Mouse (Mus musculus): ENCODE data around the gene Fbf1. TPM values are rescaled to one million over a fixed set of nuclear protein-coding genes. Genes with fewer than 3 reads are reported as not detected.

The Fbf1 gene
- polyA plus RNA-seq, 1 experiment, result 26.2 TPM

DNA sequence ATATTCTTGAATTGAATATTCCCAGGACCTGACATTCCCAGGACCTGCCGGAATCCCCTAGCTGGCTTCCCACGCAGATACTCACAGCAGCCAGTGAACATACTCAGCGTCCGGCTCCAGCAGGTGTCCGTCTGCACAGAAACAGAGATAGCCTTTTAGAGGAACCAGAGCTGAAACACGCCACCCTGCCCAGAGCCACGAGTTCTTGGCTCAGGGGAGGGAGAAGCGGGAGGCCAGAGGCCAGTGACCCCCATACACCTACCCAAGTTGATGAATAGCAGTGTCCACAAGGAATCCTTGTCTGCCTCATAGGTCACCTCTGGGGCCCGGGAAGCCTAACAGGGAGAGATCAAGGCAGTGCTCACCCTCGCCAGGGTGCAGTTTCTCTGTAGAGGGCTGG is 33.8 kb downstream of the Fbf1 start:
- TF ChIP-seq POLR2A (IDR thresholded peaks at IDR 0.05; ENCODE audit: insufficient read depth, low read length) (no peak), CTCF (IDR thresholded peaks at IDR 0.05; ENCODE audit: low read depth, low read length) (no peak), EP300 (IDR thresholded peaks at IDR 0.05; ENCODE audit: insufficient read depth, low read depth, low read length) (no peak)
- H3K4me3 ChIP-seq (ENCODE audit: low read depth, low read length), result no peak overlapping the region
- peaks cover 11% of the 10 kb centered on the region for H3K36me3 ChIP-seq (ENCODE audit: control insufficient read depth, insufficient read depth, low read length, poor library complexity, severe bottlenecking)
- H3K4me1 ChIP-seq (ENCODE audit: control insufficient read depth, insufficient read depth, low read length), result no peaks in the 10 kb centered on the region
- no peak overlapping the region for H3K9ac ChIP-seq (ENCODE audit: low read depth, poor library complexity, severe bottlenecking)
- no peaks in the 10 kb centered on the region for H3K9me3 ChIP-seq (replicated peaks; ENCODE audit: control insufficient read depth, insufficient read depth, low read length, poor library complexity, severe bottlenecking)
- no peak overlapping the region for H3K27ac ChIP-seq (ENCODE audit: insufficient read depth, low read length)
- H3K27me3 ChIP-seq (ENCODE audit: control insufficient read depth, insufficient read depth, low read length, poor library complexity, severe bottlenecking), result no peaks in the 10 kb centered on the region

GRCm38 (mm10) chr11:116133497-116133896 is 34.5 kb downstream of the Fbf1 start:
- no peaks in the 10 kb centered on the region for H3K27me3 ChIP-seq (ENCODE audit: control insufficient read depth, insufficient read depth, low read length, poor library complexity, severe bottlenecking)
- no peaks in the 10 kb centered on the region for H3K9me3 ChIP-seq (replicated peaks; ENCODE audit: control insufficient read depth, insufficient read depth, low read length, poor library complexity, severe bottlenecking)
- H3K4me1 ChIP-seq (ENCODE audit: control insufficient read depth, insufficient read depth, low read length), result no peaks in the 10 kb centered on the region
- H3K36me3 ChIP-seq (ENCODE audit: control insufficient read depth, insufficient read depth, low read length, poor library complexity, severe bottlenecking), result peaks cover 11% of the 10 kb centered on the region
- H3K27ac ChIP-seq (ENCODE audit: insufficient read depth, low read length), result no peak overlapping the region
- TF ChIP-seq EP300 (IDR thresholded peaks at IDR 0.05; ENCODE audit: insufficient read depth, low read depth, low read length) (no peak), POLR2A (IDR thresholded peaks at IDR 0.05; ENCODE audit: insufficient read depth, low read length) (no peak), CTCF (IDR thresholded peaks at IDR 0.05; ENCODE audit: low read depth, low read length) (no peak)
- no peak overlapping the region for H3K4me3 ChIP-seq (ENCODE audit: low read depth, low read length)
- H3K9ac ChIP-seq (ENCODE audit: low read depth, poor library complexity, severe bottlenecking), result no peak overlapping the region

DNA sequence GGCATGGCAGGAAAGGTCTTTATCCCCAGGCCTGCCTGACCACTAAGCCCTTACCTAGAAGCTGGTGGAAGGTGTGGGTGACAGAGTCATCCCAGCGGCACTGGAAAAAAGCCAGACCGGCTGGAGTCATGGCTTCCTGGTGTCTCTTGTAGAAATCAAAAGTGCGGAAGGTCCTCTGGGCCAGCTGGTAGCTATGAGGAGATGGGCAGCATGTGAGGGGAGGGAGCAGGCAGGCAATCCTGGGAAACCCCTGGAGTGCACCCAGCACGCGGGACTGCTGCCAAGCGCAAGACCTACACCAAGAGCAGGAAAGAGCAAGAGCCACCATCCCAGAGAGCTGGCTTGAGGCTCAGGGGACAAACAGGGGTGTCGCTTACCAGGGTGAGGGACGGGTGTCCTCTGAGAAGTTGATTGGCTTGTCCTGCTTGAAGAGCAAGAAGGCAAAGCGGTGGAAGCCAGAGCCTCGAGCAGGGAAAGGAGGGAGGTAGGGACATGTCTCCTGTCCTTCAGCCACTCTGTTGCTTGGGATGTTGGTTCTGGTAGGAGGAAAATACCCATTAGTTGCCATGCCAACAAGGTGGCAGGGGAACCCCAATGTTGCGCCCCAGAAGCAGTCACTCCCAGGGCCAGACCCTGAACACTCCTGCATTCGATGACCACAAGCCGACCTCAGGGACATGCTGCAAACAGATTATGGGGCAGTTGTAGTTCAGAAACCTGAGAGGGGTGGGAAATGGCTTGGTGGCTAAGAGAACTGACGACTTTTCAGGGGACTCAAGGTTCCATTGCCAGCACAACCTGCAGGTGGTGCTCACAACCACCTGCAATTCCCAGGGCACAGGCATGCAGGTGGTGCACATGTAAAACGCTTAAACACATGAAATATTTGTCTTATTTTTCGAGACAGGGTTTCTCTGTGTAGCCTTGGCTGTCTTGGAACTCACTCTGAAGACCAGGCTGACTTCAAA is 35.3 kb downstream of the Fbf1 start:
- H3K9me3 ChIP-seq (replicated peaks; ENCODE audit: control insufficient read depth, insufficient read depth, low read length, poor library complexity, severe bottlenecking), result no peaks in the 10 kb centered on the region
- no peaks in the 10 kb centered on the region for H3K4me1 ChIP-seq (ENCODE audit: control insufficient read depth, insufficient read depth, low read length)
- no peak overlapping the region for H3K4me3 ChIP-seq (ENCODE audit: low read depth, low read length)

DNA sequence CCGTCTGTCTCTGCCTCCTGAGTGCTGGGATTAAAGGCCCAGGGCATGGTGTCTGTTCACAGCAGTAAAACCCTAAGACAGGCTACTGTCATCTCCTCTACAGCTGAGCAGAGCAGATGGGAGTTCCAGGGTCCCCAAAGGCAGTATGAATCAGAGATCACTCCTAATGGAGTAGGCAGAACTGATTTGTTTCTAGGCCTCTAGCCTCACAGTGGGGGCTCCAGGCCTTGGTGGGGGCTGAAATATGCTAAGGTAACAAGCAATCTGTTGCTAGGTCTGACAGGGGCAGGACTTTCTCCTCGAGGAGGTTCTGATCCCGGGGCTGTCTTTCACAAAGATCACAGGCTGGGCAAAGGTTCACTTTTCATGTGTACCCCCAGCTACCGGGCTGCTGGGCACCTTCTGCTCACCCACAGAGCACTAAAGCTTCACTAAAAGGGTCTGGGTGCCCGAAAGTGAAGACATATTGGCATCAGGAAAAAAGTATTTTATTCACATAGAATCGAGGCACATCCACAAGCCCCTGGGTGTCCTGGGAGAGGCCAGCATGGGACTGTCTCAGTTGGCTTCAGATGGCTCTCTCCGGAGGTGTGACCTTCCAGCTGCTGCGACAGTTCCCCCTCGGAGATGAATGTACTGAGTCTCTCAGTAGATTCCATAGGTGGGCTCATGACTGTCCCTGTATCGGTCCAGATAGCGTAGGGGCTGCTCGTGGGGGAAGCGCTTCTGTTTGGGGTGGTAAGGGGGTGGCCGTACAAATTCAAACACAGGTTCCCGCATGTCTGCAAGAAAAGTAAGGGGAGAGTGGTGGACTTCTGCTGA is 36.4 kb downstream of the Fbf1 start:
- Histone ChIP-seq H3K9me3 (replicated peaks; ENCODE audit: control insufficient read depth, insufficient read depth, low read length, poor library complexity, severe bottlenecking) (no peaks in the 10 kb centered on the region), H3K9ac (ENCODE audit: low read depth, poor library complexity, severe bottlenecking) (peak overlapping the region; percentile 33; the same call in 1 of the 2 replicates), H3K36me3 (ENCODE audit: control insufficient read depth, insufficient read depth, low read length, poor library complexity, severe bottlenecking) (peaks cover 11% of the 10 kb centered on the region), H3K27ac (ENCODE audit: insufficient read depth, low read length) (no peak overlapping the region), H3K4me1 (ENCODE audit: control insufficient read depth, insufficient read depth, low read length) (peaks cover 3% of the 10 kb centered on the region), H3K4me3 (ENCODE audit: low read depth, low read length) (no peak overlapping the region), H3K27me3 (ENCODE audit: control insufficient read depth, insufficient read depth, low read length, poor library complexity, severe bottlenecking) (no peaks in the 10 kb centered on the region)
- no peak for TF ChIP-seq POLR2A (IDR thresholded peaks at IDR 0.05; ENCODE audit: insufficient read depth, low read length)
- no peak for TF ChIP-seq EP300 (IDR thresholded peaks at IDR 0.05; ENCODE audit: insufficient read depth, low read depth, low read length)
- TF ChIP-seq CTCF (IDR thresholded peaks at IDR 0.05; ENCODE audit: low read depth, low read length), result no peak

More for the DNA sequence above, 35.3 kb downstream of the Fbf1 start:
- peak; percentile 57 for TF ChIP-seq CTCF (IDR thresholded peaks at IDR 0.05; ENCODE audit: low read depth, low read length)
- TF ChIP-seq EP300 (IDR thresholded peaks at IDR 0.05; ENCODE audit: insufficient read depth, low read depth, low read length), result no peak
- Histone ChIP-seq H3K27me3 (ENCODE audit: control insufficient read depth, insufficient read depth, low read length, poor library complexity, severe bottlenecking) (no peaks in the 10 kb centered on the region), H3K27ac (ENCODE audit: insufficient read depth, low read length) (no peak overlapping the region), H3K36me3 (ENCODE audit: control insufficient read depth, insufficient read depth, low read length, poor library complexity, severe bottlenecking) (peaks cover 11% of the 10 kb centered on the region), H3K9ac (ENCODE audit: low read depth, poor library complexity, severe bottlenecking) (no peak overlapping the region)

DNA sequence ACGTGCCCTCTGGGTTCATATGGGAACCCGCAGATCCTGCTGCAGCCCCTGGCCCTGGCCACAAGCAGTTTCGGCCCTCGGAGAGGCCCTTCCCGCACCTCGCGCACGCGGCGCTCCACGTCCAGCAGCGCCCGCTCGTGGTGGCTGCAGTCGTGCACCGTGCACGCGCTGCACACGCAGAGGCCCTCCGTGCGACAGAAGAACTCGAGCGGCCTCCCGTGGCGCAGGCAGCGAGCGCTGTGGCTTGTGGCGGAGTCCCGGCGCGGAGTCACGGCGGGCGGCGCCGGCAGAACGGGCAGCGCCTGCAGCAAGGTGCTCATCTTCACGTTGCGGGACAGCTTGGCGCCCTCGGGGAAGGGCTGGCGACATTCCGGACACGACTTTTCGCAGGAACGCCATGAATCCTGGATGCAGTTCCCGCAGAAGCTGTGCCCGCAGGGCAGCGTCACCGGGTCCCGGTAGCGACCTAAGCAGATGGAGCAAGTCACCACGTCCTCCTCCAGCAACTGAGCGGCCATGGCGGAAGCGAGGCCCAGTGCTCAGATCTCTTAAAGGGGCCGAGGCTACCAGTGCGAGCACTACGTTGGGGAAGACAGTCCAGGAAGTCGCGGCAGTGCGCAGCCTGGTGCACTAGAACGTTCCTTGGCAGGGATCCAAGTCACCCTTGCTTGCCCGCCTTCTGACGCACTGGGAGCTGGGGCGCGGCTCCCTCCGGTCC is 37.3 kb downstream of the Fbf1 start, which contains the start of gene Trim65:
Gene Trim65 (minus strand): TSS at position 641 of the 718 bp plus-strand sequence.
- Histone ChIP-seq H3K4me3 (ENCODE audit: low read depth, low read length) (peak within 1 kb of the TSS; percentile 55), H3K4me1 (ENCODE audit: control insufficient read depth, insufficient read depth, low read length) (peaks cover 3% of the 10 kb centered on the region), H3K27me3 (ENCODE audit: control insufficient read depth, insufficient read depth, low read length, poor library complexity, severe bottlenecking) (no peaks in the 10 kb centered on the region), H3K9me3 (replicated peaks; ENCODE audit: control insufficient read depth, insufficient read depth, low read length, poor library complexity, severe bottlenecking) (no peaks in the 10 kb centered on the region), H3K27ac (ENCODE audit: insufficient read depth, low read length) (no peak within 1 kb of the TSS), H3K9ac (ENCODE audit: low read depth, poor library complexity, severe bottlenecking) (peak within 1 kb of the TSS; percentile 33), H3K36me3 (ENCODE audit: control insufficient read depth, insufficient read depth, low read length, poor library complexity, severe bottlenecking) (peaks cover 11% of the 10 kb centered on the region)
- TF ChIP-seq POLR2A (IDR thresholded peaks at IDR 0.05; ENCODE audit: insufficient read depth, low read length) (no peak), CTCF (IDR thresholded peaks at IDR 0.05; ENCODE audit: low read depth, low read length) (peak; percentile 65), EP300 (IDR thresholded peaks at IDR 0.05; ENCODE audit: insufficient read depth, low read depth, low read length) (peak; percentile 61; the same call in 1 of the 2 replicates)

Measured in ES-Bruce4 (cell line).